8 mouse cellular contexts compared by ENCODE assay signal in genomic region chr7:28812436-28812835, GRCm38 (mm10). TPM values are rescaled to one million over a fixed set of nuclear protein-coding genes. Genes with fewer than 3 reads are reported as not detected.
A peak's percentile ranks its signal among the peaks of the same experiment; 100 is the strongest.
DNase-seq lines count a peak whose midpoint lies in the region; ATAC-seq and TF ChIP-seq lines count a peak whose summit lies in the region.

No protein-coding gene starts in this region.

- no peaks in the 10 kb centered on the region for H3K9me3 ChIP-seq in embryonic facial prominence, embryonic 15.5 days (replicated peaks)
- no peaks in the 10 kb centered on the region for H3K9me3 ChIP-seq in intestine, embryonic 15.5 days
- H3K9me3 ChIP-seq in neural tube, embryonic 14.5 days (ENCODE audit: control insufficient read depth, low read length): no peaks in the 10 kb centered on the region

- peak overlapping the region; percentile 68 for H3K9ac ChIP-seq in embryonic facial prominence, embryonic 15.5 days
- peak overlapping the region; percentile 92 for H3K9ac ChIP-seq in intestine, embryonic 15.5 days
- H3K9ac ChIP-seq in neural tube, embryonic 14.5 days (replicated peaks; ENCODE audit: low read depth, low read length): peak overlapping the region; percentile 90; the same call in 1 of the 2 replicates

- peaks cover 62% of the 10 kb centered on the region for H3K4me1 ChIP-seq in embryonic facial prominence, embryonic 15.5 days
- peaks cover 57% of the 10 kb centered on the region for H3K4me1 ChIP-seq in intestine, embryonic 15.5 days (replicated peaks)
- peaks cover 28% of the 10 kb centered on the region for H3K4me1 ChIP-seq in neural tube, embryonic 14.5 days (ENCODE audit: control insufficient read depth, insufficient read depth, low read length)

- peak overlapping the region; percentile 75 for H3K4me2 ChIP-seq in embryonic facial prominence, embryonic 15.5 days (replicated peaks)
- peak overlapping the region; percentile 77 for H3K4me2 ChIP-seq in intestine, embryonic 15.5 days (replicated peaks)
- peak overlapping the region; percentile 97 for H3K4me2 ChIP-seq in neural tube, embryonic 14.5 days (ENCODE audit: low read depth, low read length)

- intact Hi-C loops in left cerebral cortex, adult 2 months (cut with DNase I): no loop called here
- intact Hi-C loops in left cerebral cortex, postnatal 36 days (cut with DNase I): loop anchor here (5.0 kb wide), 1 partner anchor 150 kb away; the partner anchor contains the start of gene Actn4

- no peaks in the 10 kb centered on the region for H3K27me3 ChIP-seq in embryonic facial prominence, embryonic 15.5 days
- H3K27me3 ChIP-seq in intestine, embryonic 15.5 days (replicated peaks): no peaks in the 10 kb centered on the region
- H3K27me3 ChIP-seq in neural tube, embryonic 14.5 days (ENCODE audit: control insufficient read depth, insufficient read depth, low read length): no peaks in the 10 kb centered on the region

- peaks cover 45% of the 10 kb centered on the region for H3K36me3 ChIP-seq in embryonic facial prominence, embryonic 15.5 days
- peaks cover 34% of the 10 kb centered on the region for H3K36me3 ChIP-seq in intestine, embryonic 15.5 days
- H3K36me3 ChIP-seq in neural tube, embryonic 14.5 days (ENCODE audit: control insufficient read depth, insufficient read depth, low read length): peaks cover 48% of the 10 kb centered on the region

- H3K27ac ChIP-seq in left cerebral cortex, adult 2 months: peak overlapping the region; percentile 5; the same call in 1 of the 2 replicates
- H3K27ac ChIP-seq in embryonic facial prominence, embryonic 15.5 days (replicated peaks): no peak overlapping the region; the same call in 1 of the 2 replicates
- peak overlapping the region; percentile 13; the same call in 1 of the 2 replicates for H3K27ac ChIP-seq in intestine, embryonic 15.5 days
- H3K27ac ChIP-seq in neural tube, embryonic 14.5 days (ENCODE audit: low read depth, low read length): no peak overlapping the region

- 66% methylated on average over 4 of the region's 4 CpGs for WGBS in embryonic facial prominence, embryonic 15.5 days
- WGBS in intestine, embryonic 15.5 days: 49% methylated on average over 4 of the region's 4 CpGs
- WGBS in neural tube, embryonic 14.5 days: 76% methylated on average over 4 of the region's 4 CpGs

- TF ChIP-seq CTCF in left cerebral cortex, adult 2 months (IDR thresholded peaks at IDR 0.05): no peak

- no peak for ATAC-seq in embryonic facial prominence, embryonic 15.5 days (ENCODE audit: insufficient number of reproducible peaks, low FRiP score, low TSS enrichment, low read depth)
- no peak for ATAC-seq in intestine, embryonic 15.5 days
- ATAC-seq in neural tube, embryonic 14.5 days (ENCODE audit: low read depth): no peak

- peak overlapping the region; percentile 91 for H3K4me3 ChIP-seq in left cerebral cortex, adult 2 months
- H3K4me3 ChIP-seq in embryonic facial prominence, embryonic 15.5 days (replicated peaks): peak overlapping the region; percentile 79
- H3K4me3 ChIP-seq in intestine, embryonic 15.5 days (replicated peaks): peak overlapping the region; percentile 68
- peak overlapping the region; percentile 78 for H3K4me3 ChIP-seq in neural tube, embryonic 14.5 days (ENCODE audit: low read depth, low read length)

- DNase-seq in left cerebral cortex, adult 2 months (ENCODE audit: extremely low spot score in 1 of 2, low spot score in 2 of 2): no peak
- DNase-seq in left cerebral cortex, postnatal 36 days (ENCODE audit: low spot score in 2 of 2): no peak
- DNase-seq in layer of hippocampus, adult 9-11 months: no peak
- DNase-seq in ovary, postnatal 10 days (ENCODE audit: low spot score): no peak
- DNase-seq in spleen, postnatal 36 days (ENCODE audit: low spot score in 2 of 2): no peak

RNA-seq across cellular contexts. Expression of gene Hnrnpl, which starts 4.1 kb away (rescaled TPM):
- total RNA-seq in left cerebral cortex, adult 2 months (2021): 100 to 1,000 TPM; 434 to 438 TPM
- total RNA-seq in left cerebral cortex, postnatal 36 days (2021): 100 to 1,000 TPM; 414 to 415 TPM
- 211 and 225 TPM in 2 replicates for polyA plus RNA-seq in embryonic facial prominence, embryonic 15.5 days (2015; fragmentation: Nextera tagmentation; extraction: Ambion mirVana)
- 210 and 237 TPM in 2 replicates for polyA plus RNA-seq in intestine, embryonic 15.5 days (2015; fragmentation: Nextera tagmentation; extraction: Ambion mirVana)
- 158 and 160 TPM in 2 replicates for polyA plus RNA-seq in neural tube, embryonic 14.5 days (2014; fragmentation: Nextera tagmentation; extraction: Ambion mirVana)

RNA-seq across cellular contexts. Expression of gene Ech1, which starts 12.6 kb away (rescaled TPM):
- 10 to 100 TPM; 46.3 to 49.8 TPM for total RNA-seq in left cerebral cortex, adult 2 months (2021)
- 10 to 100 TPM; 45.0 to 47.8 TPM for total RNA-seq in left cerebral cortex, postnatal 36 days (2021)
- 226 and 231 TPM in 2 replicates for polyA plus RNA-seq in embryonic facial prominence, embryonic 15.5 days (2015; fragmentation: Nextera tagmentation; extraction: Ambion mirVana)
- polyA plus RNA-seq in intestine, embryonic 15.5 days (2015; fragmentation: Nextera tagmentation; extraction: Ambion mirVana): 234 and 260 TPM in 2 replicates
- 74.5 and 94.4 TPM in 2 replicates for polyA plus RNA-seq in neural tube, embryonic 14.5 days (2014; fragmentation: Nextera tagmentation; extraction: Ambion mirVana)

RNA-seq across cellular contexts. Expression of gene Lgals4, which starts 21.2 kb away (rescaled TPM):
- 1 to 10 TPM; 2.6 to 2.9 TPM for total RNA-seq in left cerebral cortex, adult 2 months (2021)
- total RNA-seq in left cerebral cortex, postnatal 36 days (2021): 1 to 10 TPM; 1.2 to 5.0 TPM
- polyA plus RNA-seq in embryonic facial prominence, embryonic 15.5 days (2015; fragmentation: Nextera tagmentation; extraction: Ambion mirVana): 15.4 and 18.0 TPM in 2 replicates
- polyA plus RNA-seq in intestine, embryonic 15.5 days (2015; fragmentation: Nextera tagmentation; extraction: Ambion mirVana): 1,462 and 1,582 TPM in 2 replicates
- 3.4 and 4.1 TPM in 2 replicates for polyA plus RNA-seq in neural tube, embryonic 14.5 days (2014; fragmentation: Nextera tagmentation; extraction: Ambion mirVana)

RNA-seq across cellular contexts. Expression of gene Rinl, which starts 23.7 kb away (rescaled TPM):
- 1 to 10 TPM; 2.7 to 3.1 TPM for total RNA-seq in left cerebral cortex, adult 2 months (2021)
- 1 to 10 TPM; 2.3 to 3.1 TPM for total RNA-seq in left cerebral cortex, postnatal 36 days (2021)
- polyA plus RNA-seq in embryonic facial prominence, embryonic 15.5 days (2015; fragmentation: Nextera tagmentation; extraction: Ambion mirVana): 3.8 and 4.7 TPM in 2 replicates
- 4.5 and 5.6 TPM in 2 replicates for polyA plus RNA-seq in intestine, embryonic 15.5 days (2015; fragmentation: Nextera tagmentation; extraction: Ambion mirVana)
- polyA plus RNA-seq in neural tube, embryonic 14.5 days (2014; fragmentation: Nextera tagmentation; extraction: Ambion mirVana): 1.6 TPM in 2 replicates

RNA-seq across cellular contexts. Expression of gene Nfkbib, which starts 45.1 kb away (rescaled TPM):
- total RNA-seq in left cerebral cortex, adult 2 months (2021): 10 to 100 TPM; 34.8 to 36.8 TPM
- 10 to 100 TPM; 34.7 to 38.9 TPM for total RNA-seq in left cerebral cortex, postnatal 36 days (2021)
- polyA plus RNA-seq in embryonic facial prominence, embryonic 15.5 days (2015; fragmentation: Nextera tagmentation; extraction: Ambion mirVana): 42.8 and 47.1 TPM in 2 replicates
- 40.2 and 43.7 TPM in 2 replicates for polyA plus RNA-seq in intestine, embryonic 15.5 days (2015; fragmentation: Nextera tagmentation; extraction: Ambion mirVana)
- 67.0 and 77.8 TPM in 2 replicates for polyA plus RNA-seq in neural tube, embryonic 14.5 days (2014; fragmentation: Nextera tagmentation; extraction: Ambion mirVana)

Comparison
In these comparisons a context has a peak if more than half of its experiments do, and no peak if none do; other contexts are left out.
1. H3K27ac ChIP-seq: peak in left cerebral cortex, adult 2 months (single experiment) and intestine, embryonic 15.5 days (single experiment); none in embryonic facial prominence, embryonic 15.5 days (single experiment) and neural tube, embryonic 14.5 days (single experiment).
2. RNA of gene Lgals4, which starts 21.2 kb away (polyA plus RNA-seq): 1,462 to 1,582 TPM in intestine, embryonic 15.5 days; 15.4 to 18.0 TPM in embryonic facial prominence, embryonic 15.5 days and 3.4 to 4.1 TPM in neural tube, embryonic 14.5 days; every median in the first group is over 10 times any median in the second.
3. Peak in every context shown above with its lines, with median percentiles within 50 percentile points of each other: H3K4me3 ChIP-seq, H3K4me2 ChIP-seq and H3K9ac ChIP-seq.